Mouse (Mus musculus): ENCODE measurements around the gene Slc7a1. TPM values are rescaled to one million over a fixed set of nuclear protein-coding genes. Genes with fewer than 3 reads are reported as not detected.

Slc7a1 gene
- polyA plus RNA-seq, 1 experiment from 2014 or later: 17.8 TPM

DNA sequence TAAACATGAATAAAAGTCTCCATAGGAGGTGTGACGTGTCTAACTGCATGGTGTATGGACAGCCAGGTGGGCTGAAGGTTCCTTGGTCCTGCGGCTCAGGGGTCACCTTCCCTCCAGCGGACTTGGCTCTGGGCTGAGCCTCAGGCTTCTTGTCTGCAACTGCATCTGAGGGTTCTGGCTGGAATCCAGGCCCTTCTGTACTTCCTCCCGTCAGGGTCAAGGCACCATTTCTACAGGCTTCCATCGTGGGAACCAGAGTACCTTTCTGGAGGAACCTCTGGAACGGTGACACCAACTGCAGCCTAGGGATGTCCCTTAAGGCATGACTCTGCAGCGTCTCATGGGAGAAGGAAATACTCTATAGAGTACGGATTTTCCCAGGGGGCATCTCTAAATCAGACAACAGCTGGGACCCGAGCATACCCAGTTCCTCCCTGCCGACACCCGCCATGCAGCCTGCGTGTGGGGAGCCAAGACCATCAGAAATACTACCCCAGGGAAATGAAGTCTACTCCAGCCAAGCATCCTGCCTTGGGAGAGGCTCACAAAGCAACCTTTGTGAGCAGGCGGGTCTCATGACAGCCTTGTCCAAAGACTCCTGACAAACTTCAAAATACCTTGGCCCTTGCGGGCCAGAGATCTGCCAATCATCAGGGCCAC, 15.7 kb downstream of the Slc7a1 start:
- H3K4me2 ChIP-seq (replicated peaks; ENCODE audit: low read depth): no peak overlapping the region
- H3K4me3 ChIP-seq (ENCODE audit: low read depth, low read length): no peak overlapping the region
- no peaks in the 10 kb centered on the region for H3K36me3 ChIP-seq (ENCODE audit: control insufficient read depth, insufficient read depth, low read length)
- no peak overlapping the region for H3K9ac ChIP-seq (ENCODE audit: low read length)
- no peak for TF ChIP-seq CTCF (IDR thresholded peaks at IDR 0.05; ENCODE audit: low read depth)
- DNase-seq (ENCODE audit: low spot score) (no peak), ATAC-seq (ENCODE audit: low FRiP score, low TSS enrichment) (peak; percentile 38)
- no peak overlapping the region for H3K27ac ChIP-seq (replicated peaks)
- H3K4me1 ChIP-seq (replicated peaks; ENCODE audit: control insufficient read depth, insufficient read depth): peaks cover 4% of the 10 kb centered on the region; the same call in 1 of the 2 replicates
- no peaks in the 10 kb centered on the region for H3K9me3 ChIP-seq (ENCODE audit: control insufficient read depth, low read length)
- no peaks in the 10 kb centered on the region for H3K27me3 ChIP-seq (ENCODE audit: control insufficient read depth, insufficient read depth, low read length)
- 56% methylated on average over 14 of the region's 14 CpGs for WGBS

- Histone ChIP-seq H3K27me3 (ENCODE audit: control insufficient read depth, insufficient read depth, low read length) (no peaks in the 10 kb centered on the region), H3K4me3 (ENCODE audit: low read depth, low read length) (no peak overlapping the region), H3K4me1 (replicated peaks; ENCODE audit: control insufficient read depth, insufficient read depth) (no peaks in the 10 kb centered on the region), H3K36me3 (ENCODE audit: control insufficient read depth, insufficient read depth, low read length) (no peaks in the 10 kb centered on the region), H3K9ac (ENCODE audit: low read length) (no peak overlapping the region), H3K9me3 (ENCODE audit: control insufficient read depth, low read length) (no peaks in the 10 kb centered on the region), H3K27ac (replicated peaks) (no peak overlapping the region), H3K4me2 (replicated peaks; ENCODE audit: low read depth) (no peak overlapping the region)
- 51% methylated on average over 8 of the region's 8 CpGs for WGBS
- no peak for DNase-seq (ENCODE audit: low spot score)
- no peak for ATAC-seq (ENCODE audit: low FRiP score, low TSS enrichment)
- TF ChIP-seq EP300 (optimal IDR thresholded peaks at IDR 0.05) (no peak), CTCF (IDR thresholded peaks at IDR 0.05; ENCODE audit: low read depth) (no peak)
Measured at GRCm38 (mm10) chr5:148381083-148381482, 18.6 kb downstream of the Slc7a1 start.

GRCm38 (mm10) chr5:148380246-148380504, 19.5 kb downstream of the Slc7a1 start:
- Histone ChIP-seq H3K4me1 (replicated peaks; ENCODE audit: control insufficient read depth, insufficient read depth) (no peaks in the 10 kb centered on the region), H3K4me2 (replicated peaks; ENCODE audit: low read depth) (no peak overlapping the region), H3K27ac (replicated peaks) (no peak overlapping the region), H3K27me3 (ENCODE audit: control insufficient read depth, insufficient read depth, low read length) (no peaks in the 10 kb centered on the region), H3K36me3 (ENCODE audit: control insufficient read depth, insufficient read depth, low read length) (no peaks in the 10 kb centered on the region), H3K9me3 (ENCODE audit: control insufficient read depth, low read length) (no peaks in the 10 kb centered on the region), H3K9ac (ENCODE audit: low read length) (no peak overlapping the region), H3K4me3 (ENCODE audit: low read depth, low read length) (no peak overlapping the region)
- no peak for ATAC-seq (ENCODE audit: low FRiP score, low TSS enrichment)
- 90% methylated on average over 6 of the region's 6 CpGs for WGBS
- no peak for DNase-seq (ENCODE audit: low spot score)
- TF ChIP-seq CTCF (IDR thresholded peaks at IDR 0.05; ENCODE audit: low read depth): no peak
- no peak for TF ChIP-seq EP300 (optimal IDR thresholded peaks at IDR 0.05)

GRCm38 (mm10) chr5:148379455-148380245, 20.1 kb downstream of the Slc7a1 start:
- H3K36me3 ChIP-seq (ENCODE audit: control insufficient read depth, insufficient read depth, low read length): no peaks in the 10 kb centered on the region
- H3K4me1 ChIP-seq (replicated peaks; ENCODE audit: control insufficient read depth, insufficient read depth): no peaks in the 10 kb centered on the region
- H3K27me3 ChIP-seq (ENCODE audit: control insufficient read depth, insufficient read depth, low read length): no peaks in the 10 kb centered on the region
- peak; percentile 49 for TF ChIP-seq CTCF (IDR thresholded peaks at IDR 0.05; ENCODE audit: low read depth)
- no peak for TF ChIP-seq EP300 (optimal IDR thresholded peaks at IDR 0.05)
- H3K9ac ChIP-seq (ENCODE audit: low read length): no peak overlapping the region
- no peak overlapping the region for H3K4me3 ChIP-seq (ENCODE audit: low read depth, low read length)
- no peak overlapping the region for H3K4me2 ChIP-seq (replicated peaks; ENCODE audit: low read depth)
- WGBS: 85% methylated on average over 17 of the region's 17 CpGs
- DNase-seq (ENCODE audit: low spot score) (no peak), ATAC-seq (ENCODE audit: low FRiP score, low TSS enrichment) (no peak)
- H3K9me3 ChIP-seq (ENCODE audit: control insufficient read depth, low read length): no peaks in the 10 kb centered on the region
- no peak overlapping the region for H3K27ac ChIP-seq (replicated peaks)

DNA sequence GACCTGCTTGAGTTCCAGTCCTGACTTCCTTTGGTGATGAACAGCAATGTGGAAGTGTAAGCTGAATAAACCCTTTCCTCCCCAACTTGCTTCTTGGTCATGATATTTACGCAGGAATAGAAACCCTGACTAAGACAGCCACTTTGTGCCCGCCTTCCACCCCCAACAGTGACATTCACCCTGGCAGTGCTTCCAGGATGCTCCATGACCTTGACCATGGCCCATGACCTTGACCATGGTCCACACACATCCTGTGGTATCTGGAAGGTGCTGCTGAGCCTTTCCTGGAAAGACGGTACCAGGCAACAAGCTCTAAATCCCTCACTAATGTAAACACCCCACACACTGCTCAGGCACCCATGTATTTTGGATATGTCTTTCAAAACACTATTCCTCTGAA, 21.0 kb downstream of the Slc7a1 start:
- no peaks in the 10 kb centered on the region for H3K9me3 ChIP-seq (ENCODE audit: control insufficient read depth, low read length)
- no peak overlapping the region for H3K4me2 ChIP-seq (replicated peaks; ENCODE audit: low read depth)
- no peak overlapping the region for H3K4me3 ChIP-seq (ENCODE audit: low read depth, low read length)
- no peak overlapping the region for H3K27ac ChIP-seq (replicated peaks)
- no peaks in the 10 kb centered on the region for H3K27me3 ChIP-seq (ENCODE audit: control insufficient read depth, insufficient read depth, low read length)
- TF ChIP-seq CTCF (IDR thresholded peaks at IDR 0.05; ENCODE audit: low read depth): no peak
- TF ChIP-seq EP300 (optimal IDR thresholded peaks at IDR 0.05): no peak
- ATAC-seq (ENCODE audit: low FRiP score, low TSS enrichment): no peak
- no peak overlapping the region for H3K9ac ChIP-seq (ENCODE audit: low read length)
- no peak for DNase-seq (ENCODE audit: low spot score)
- WGBS: 72% methylated on average over 3 of the region's 3 CpGs
- H3K36me3 ChIP-seq (ENCODE audit: control insufficient read depth, insufficient read depth, low read length): no peaks in the 10 kb centered on the region
- no peaks in the 10 kb centered on the region for H3K4me1 ChIP-seq (replicated peaks; ENCODE audit: control insufficient read depth, insufficient read depth)

DNA sequence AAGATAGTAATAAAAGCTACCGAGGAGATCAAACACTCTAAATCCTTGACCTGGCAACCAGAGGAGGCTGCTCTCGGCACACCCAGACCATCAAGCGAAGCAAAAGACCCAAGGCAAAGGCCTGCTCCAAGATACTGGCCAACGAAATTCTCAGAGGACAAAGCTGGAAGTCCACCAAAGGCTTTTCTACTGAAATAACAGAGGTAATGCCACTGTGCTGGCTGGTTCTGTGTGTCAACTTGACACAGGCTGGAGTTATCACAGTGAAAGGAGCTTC, 21.5 kb downstream of the Slc7a1 start:
- ATAC-seq (ENCODE audit: low FRiP score, low TSS enrichment) (no peak), DNase-seq (ENCODE audit: low spot score) (no peak)
- WGBS: 77% methylated on average over 4 of the region's 4 CpGs
- Histone ChIP-seq H3K9me3 (ENCODE audit: control insufficient read depth, low read length) (no peaks in the 10 kb centered on the region), H3K27ac (replicated peaks) (no peak overlapping the region), H3K4me1 (replicated peaks; ENCODE audit: control insufficient read depth, insufficient read depth) (no peaks in the 10 kb centered on the region), H3K36me3 (ENCODE audit: control insufficient read depth, insufficient read depth, low read length) (no peaks in the 10 kb centered on the region), H3K4me3 (ENCODE audit: low read depth, low read length) (no peak overlapping the region), H3K4me2 (replicated peaks; ENCODE audit: low read depth) (no peak overlapping the region), H3K27me3 (ENCODE audit: control insufficient read depth, insufficient read depth, low read length) (no peaks in the 10 kb centered on the region), H3K9ac (ENCODE audit: low read length) (no peak overlapping the region)
- TF ChIP-seq CTCF (IDR thresholded peaks at IDR 0.05; ENCODE audit: low read depth): no peak
- TF ChIP-seq EP300 (optimal IDR thresholded peaks at IDR 0.05): no peak

Measured in stomach, postnatal 0 days (tissue).